Mouse (Mus musculus) G1E (cell line): ENCODE measurements around the gene Tmem174. TPM values are rescaled to one million over a fixed set of nuclear protein-coding genes. Genes with fewer than 3 reads are reported as not detected.

ENCODE experiments used
- ATAC-seq: 2 replicates; pipeline ENCODE4 v1.8.0; 2016; ENCODE audit warnings: mild to moderate bottlenecking; ENCODE audit not compliant: insufficient number of reproducible peaks, poor library complexity, low FRiP score, severe bottlenecking; ENCODE audit errors: extremely low read depth
- DNase-seq: peaks from one replicate; pipeline ENCODE4 v3.0.0; 2012; ENCODE audit warnings: low spot score
- H3K27me3 ChIP-seq: 2 replicates; pipeline ENCODE4 v1.6.1; 2012; ENCODE audit warnings: mild to moderate bottlenecking, low read length, inconsistent platforms; ENCODE audit not compliant: insufficient read depth
- H3K36me3 ChIP-seq: replicated peaks from 2 replicates; pipeline ENCODE3; 2012; ENCODE audit warnings: mild to moderate bottlenecking, inconsistent platforms
- H3K4me1 ChIP-seq: 2 replicates; pipeline ENCODE4 v1.6.1; 2012; ENCODE audit warnings: low read depth, low read length, inconsistent platforms, mixed read lengths; ENCODE audit not compliant: insufficient read depth
- H3K4me3 ChIP-seq: 2 replicates; pipeline ENCODE4 v1.5.1; 2012; ENCODE audit warnings: low read depth, mild to moderate bottlenecking, inconsistent platforms, low read length, moderate library complexity, mixed read lengths
- H3K9me3 ChIP-seq: replicated peaks from 2 replicates; pipeline ENCODE4 v1.6.1; 2012; ENCODE audit warnings: inconsistent platforms
- CTCF ChIP-seq: IDR thresholded peaks from 2 replicates; pipeline ENCODE4 v1.5.1; 2012; ENCODE audit warnings: low read depth, low read length, inconsistent platforms, mixed read lengths
- GATA1 ChIP-seq: IDR thresholded peaks from 2 replicates; pipeline ENCODE4 v1.6.1; 2012; ENCODE audit warnings: borderline replicate concordance, low read length, inconsistent platforms, mixed read lengths
- GATA2 ChIP-seq: IDR thresholded peaks from 2 replicates; pipeline ENCODE4 v1.6.1; 2012; ENCODE audit warnings: low read depth, low read length, inconsistent platforms, borderline replicate concordance
- POLR2AphosphoS5 ChIP-seq: IDR thresholded peaks from 2 replicates; pipeline ENCODE4 v1.6.1; 2012; ENCODE audit warnings: low read depth, low read length, inconsistent platforms; ENCODE audit not compliant: insufficient replicate concordance
- TAL1 ChIP-seq: conservative IDR thresholded peaks from 2 replicates; pipeline ENCODE4 v1.6.1; 2012; ENCODE audit warnings: low read depth, low read length, inconsistent platforms, mixed read lengths
- polyA plus RNA-seq: library from polyadenylated mRNA; stranded (reverse); fragments of >175 nt; gene quantifications from 2 replicates; pipeline ENCODE4 v1.2.3, GENCODE M21; 2012
- total RNA-seq, 2 experiments: library from RNA; stranded (forward) in 1 of 2; stranded (reverse) in 1 of 2; fragments of 200-1000 nt in 1 of 2; fragments of >200 nt in 1 of 2; fragmentation: Nextera tagmentation in 1 of 2; gene quantifications; 2 replicates each; pipeline ENCODE4 v1.2.3; 2014 to 2017

Gene Tmem174
- total and polyA plus RNA-seq, 3 experiments: 0.16 TPM; not detected in 2

DNA sequence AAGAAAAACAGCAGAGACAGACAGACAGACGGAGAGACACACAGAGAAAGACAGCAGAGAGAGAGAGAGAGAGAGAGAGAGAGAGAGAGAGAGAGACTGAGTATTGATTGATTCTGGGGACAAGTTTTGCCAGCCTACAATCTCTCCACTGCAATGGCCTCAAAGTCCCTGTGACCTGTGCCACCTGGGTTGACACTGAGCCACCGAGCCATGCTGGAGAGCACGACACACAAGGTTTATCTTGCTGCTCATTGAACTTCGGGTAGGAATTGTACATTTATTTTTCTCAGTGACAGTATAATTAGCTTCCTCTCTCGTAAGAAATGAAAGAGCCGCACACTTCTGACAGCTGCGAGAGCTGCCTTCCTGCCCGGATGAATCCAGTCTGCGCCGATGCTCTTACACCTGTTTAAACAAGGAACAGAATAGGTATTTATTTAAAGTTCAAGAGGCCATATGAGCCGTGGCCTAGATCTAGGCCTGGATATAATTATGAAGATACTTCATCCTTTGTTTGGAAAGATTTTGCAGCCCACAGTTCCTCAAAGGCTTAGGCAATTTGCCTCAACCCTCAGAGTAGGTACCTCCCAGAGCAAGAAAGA, 43.2 kb downstream of the Tmem174 start:
- H3K4me1 ChIP-seq: no peaks in the 10 kb centered on the region
- no peaks in the 10 kb centered on the region for H3K36me3 ChIP-seq
- ATAC-seq (no peak), DNase-seq (no peak)
- H3K27me3 ChIP-seq: peaks cover 2% of the 10 kb centered on the region; the same call in 1 of the 2 replicates
- H3K9me3 ChIP-seq: no peaks in the 10 kb centered on the region
- no peak overlapping the region for H3K4me3 ChIP-seq
- TF ChIP-seq POLR2AphosphoS5 (no peak), TAL1 (no peak), GATA2 (no peak), CTCF (no peak), GATA1 (no peak)

DNA sequence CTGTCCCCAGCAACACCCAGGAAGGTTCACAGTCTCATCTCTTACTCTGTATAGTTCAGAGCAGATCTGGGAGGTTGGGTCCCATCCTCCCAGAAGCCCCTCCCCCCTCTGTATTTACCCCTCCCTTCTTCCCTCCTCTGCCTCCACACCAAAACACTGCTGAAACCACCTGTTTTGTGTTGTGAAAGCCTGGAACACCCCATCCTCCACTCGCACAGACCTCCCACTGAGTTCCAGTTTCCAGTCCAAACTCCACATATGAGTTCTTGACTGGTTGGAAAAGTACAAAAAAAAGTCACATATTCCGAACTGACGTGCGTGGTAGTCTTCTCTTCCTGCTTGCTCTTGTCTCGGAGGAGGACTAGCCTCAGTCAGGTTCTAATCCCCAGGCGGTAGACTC, 45.8 kb downstream of the Tmem174 start:
- no peaks in the 10 kb centered on the region for H3K36me3 ChIP-seq
- peaks cover 5% of the 10 kb centered on the region; the same call in 1 of the 2 replicates for H3K27me3 ChIP-seq
- H3K9me3 ChIP-seq: no peaks in the 10 kb centered on the region
- no peaks in the 10 kb centered on the region for H3K4me1 ChIP-seq
- DNase-seq (no peak), ATAC-seq (no peak)
- TF ChIP-seq CTCF (no peak), TAL1 (no peak), GATA1 (no peak), POLR2AphosphoS5 (no peak), GATA2 (no peak)
- no peak overlapping the region for H3K4me3 ChIP-seq

DNA sequence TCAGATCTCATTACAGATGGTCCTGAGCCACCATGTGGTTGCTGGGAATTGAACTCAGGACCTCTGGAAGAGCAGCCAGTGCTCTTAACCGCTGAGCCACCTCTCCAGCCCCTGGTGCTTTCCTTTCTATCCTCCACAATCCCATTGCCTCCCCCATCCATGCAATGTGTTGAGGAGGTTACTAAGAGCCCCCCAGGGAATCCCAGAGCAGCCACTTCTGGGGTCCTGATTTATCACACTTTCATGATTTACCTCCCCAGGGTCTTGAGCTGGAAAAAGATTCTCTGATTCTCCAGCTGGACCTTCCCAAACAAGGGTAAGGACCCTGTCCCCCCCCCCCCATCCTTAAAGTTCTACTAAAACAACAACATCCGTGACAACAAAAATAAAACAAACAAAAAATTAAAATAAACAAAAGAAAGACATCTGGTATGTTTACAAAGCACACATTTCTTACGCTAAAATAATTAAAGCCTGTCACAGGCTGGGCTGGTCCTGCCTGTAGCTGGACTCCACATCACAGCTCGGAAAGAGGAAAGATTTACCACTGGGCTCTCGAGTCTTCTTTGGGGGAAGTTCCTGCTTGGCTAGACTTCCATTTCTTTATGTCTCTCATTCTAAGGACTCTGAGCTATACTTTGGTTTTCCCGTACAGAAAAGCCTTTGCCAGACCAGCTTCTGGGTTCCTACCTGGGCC, 46.4 kb downstream of the Tmem174 start:
- no peaks in the 10 kb centered on the region for H3K9me3 ChIP-seq
- no peaks in the 10 kb centered on the region for H3K36me3 ChIP-seq
- H3K4me3 ChIP-seq: no peak overlapping the region
- ATAC-seq (no peak), DNase-seq (no peak)
- no peaks in the 10 kb centered on the region for H3K4me1 ChIP-seq
- peaks cover 5% of the 10 kb centered on the region; the same call in 1 of the 2 replicates for H3K27me3 ChIP-seq
- TF ChIP-seq GATA1: no peak
- TF ChIP-seq POLR2AphosphoS5: no peak
- no peak for TF ChIP-seq CTCF
- TF ChIP-seq GATA2: no peak
- no peak for TF ChIP-seq TAL1

DNA sequence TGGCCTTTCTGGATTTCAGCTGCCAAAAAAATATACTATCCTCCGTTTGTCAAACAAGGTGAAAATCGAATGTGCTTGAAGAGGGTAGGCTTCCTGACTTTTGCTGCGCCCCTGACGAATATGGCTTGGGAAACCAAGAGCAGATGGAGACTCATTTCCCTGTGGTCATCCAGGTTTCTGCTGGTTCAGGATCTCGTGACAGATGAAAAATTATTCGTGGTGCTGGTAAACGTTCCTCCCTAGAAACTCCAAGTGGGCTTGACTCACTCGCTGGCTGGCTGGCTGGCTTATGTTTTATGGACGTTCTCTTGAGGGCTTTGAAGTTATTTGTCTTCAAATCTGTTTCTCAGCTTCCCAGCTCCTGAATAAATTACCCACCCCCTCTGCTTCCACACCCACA, 47.6 kb downstream of the Tmem174 start:
- Histone ChIP-seq H3K9me3 (no peaks in the 10 kb centered on the region), H3K27me3 (peaks cover 5% of the 10 kb centered on the region; the same call in 1 of the 2 replicates), H3K4me3 (no peak overlapping the region), H3K4me1 (no peaks in the 10 kb centered on the region), H3K36me3 (no peaks in the 10 kb centered on the region)
- no peak for TF ChIP-seq GATA2
- TF ChIP-seq TAL1: no peak
- ATAC-seq: no peak
- no peak for DNase-seq

DNA sequence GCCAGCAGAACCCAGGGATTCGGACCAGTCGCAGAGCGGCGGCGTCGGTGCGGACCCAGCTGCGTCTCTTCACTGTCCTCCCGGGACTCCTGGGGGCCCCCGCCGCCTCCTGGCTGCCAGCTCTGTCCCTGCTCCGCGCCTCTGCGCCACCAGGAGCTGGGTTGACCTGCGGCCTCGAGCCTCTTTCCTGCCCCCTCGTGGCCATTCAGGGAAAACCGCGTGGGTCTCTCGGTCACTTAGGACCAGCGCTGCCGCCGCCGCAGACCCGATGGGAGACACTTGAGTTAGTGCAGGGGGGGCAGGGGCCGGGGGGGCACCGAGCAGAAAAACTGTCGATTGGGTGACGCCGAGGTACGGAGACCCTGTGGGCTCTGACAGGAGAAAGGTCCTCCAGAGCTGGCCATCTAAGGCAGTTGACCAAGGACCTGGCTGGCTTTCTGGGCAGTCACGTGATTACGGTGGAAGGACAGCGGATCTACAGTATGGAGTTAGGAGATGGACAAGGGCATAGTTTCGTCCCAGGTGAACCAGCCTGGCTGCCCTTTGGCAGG, 48.2 kb downstream of the Tmem174 start:
- TF ChIP-seq CTCF (no peak), TAL1 (no peak), POLR2AphosphoS5 (no peak), GATA1 (no peak), GATA2 (no peak)
- no peak for ATAC-seq
- Histone ChIP-seq H3K36me3 (no peaks in the 10 kb centered on the region), H3K9me3 (no peaks in the 10 kb centered on the region), H3K4me3 (no peak overlapping the region), H3K4me1 (no peaks in the 10 kb centered on the region), H3K27me3 (peaks cover 5% of the 10 kb centered on the region; the same call in 1 of the 2 replicates)
- DNase-seq: no peak

- ATAC-seq: no peak
- TF ChIP-seq GATA2 (no peak), CTCF (no peak), TAL1 (no peak), GATA1 (no peak), POLR2AphosphoS5 (no peak)
- no peaks in the 10 kb centered on the region for H3K36me3 ChIP-seq
- no peaks in the 10 kb centered on the region for H3K4me1 ChIP-seq
- H3K9me3 ChIP-seq: no peaks in the 10 kb centered on the region
- no peak overlapping the region for H3K4me3 ChIP-seq
- DNase-seq: no peak
- peaks cover 5% of the 10 kb centered on the region; the same call in 1 of the 2 replicates for H3K27me3 ChIP-seq
Observed at GRCm38 (mm10) chr13:98588480-98588879, 48.7 kb downstream of the Tmem174 start.
